Mouse (Mus musculus): ENCODE data around the gene Fam222a. TPM values are rescaled to one million over a fixed set of nuclear protein-coding genes. Genes with fewer than 3 reads are reported as not detected.
A peak's percentile ranks its signal among the peaks of the same experiment; 100 is the strongest.

Gene Fam222a
- under 1 TPM; 0.33 to 0.66 TPM for total RNA-seq (2021)
- long read RNA-seq, experiment 1 = 0 reads
- long read RNA-seq, experiment 2 = 0 reads

- DNase-seq (ENCODE audit: low spot score) = peak; percentile 30
These were observed at the start of gene Fam222a for GRCm38 (mm10) chr5:114567565-114568197. TSS of gene Fam222a (plus strand) at chr5:114568016.

GRCm38 (mm10) chr5:114528355-114528754 lies 39.5 kb upstream of the Fam222a start:
- DNase-seq (ENCODE audit: low spot score) = no peak

DNA sequence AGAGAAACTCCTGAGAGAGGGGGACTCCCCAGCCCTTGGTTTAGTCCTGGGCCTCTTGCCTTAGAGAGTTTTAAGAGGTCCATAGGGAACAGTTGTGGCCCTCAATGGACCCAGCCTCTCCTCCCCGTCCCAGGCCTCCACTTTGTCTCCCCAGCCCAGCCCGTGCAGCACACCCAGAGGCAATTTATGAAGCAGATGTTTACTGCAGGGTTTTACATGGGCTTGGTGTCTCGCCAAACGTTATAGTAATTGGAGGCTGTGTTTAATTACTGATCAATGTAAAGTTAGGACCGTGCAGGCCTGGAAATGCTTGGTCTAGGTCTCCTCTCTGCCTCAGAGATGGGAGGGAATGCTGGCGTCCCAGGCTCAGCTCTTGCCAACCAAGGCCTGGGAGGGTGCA lies 37.5 kb upstream of the Fam222a start:
- no peak for DNase-seq (ENCODE audit: low spot score)

DNA sequence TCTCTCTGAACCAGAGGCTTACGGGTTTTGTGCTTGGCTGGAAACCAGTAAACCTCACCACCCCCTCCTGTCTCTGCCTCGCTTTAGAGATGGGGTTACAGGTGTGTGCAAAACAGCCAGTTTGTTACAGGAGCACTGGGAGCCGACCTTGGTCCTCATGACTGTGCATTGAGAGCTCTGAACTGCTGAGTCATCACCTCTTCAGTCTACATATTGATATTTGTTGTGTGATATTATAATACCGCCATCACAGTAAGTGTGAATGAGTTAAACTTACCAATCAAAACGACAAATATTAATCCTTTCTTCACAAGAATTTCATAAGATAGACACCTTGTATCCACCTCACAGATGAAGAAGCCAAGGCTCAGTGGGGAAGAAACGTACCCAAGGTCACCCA lies 35.8 kb upstream of the Fam222a start:
- no peak for DNase-seq (ENCODE audit: low spot score)

GRCm38 (mm10) chr5:114537308-114538020 lies 30.4 kb upstream of the Fam222a start:
- no peak for DNase-seq (ENCODE audit: low spot score)

GRCm38 (mm10) chr5:114538021-114538405 lies 29.8 kb upstream of the Fam222a start:
- DNase-seq (ENCODE audit: low spot score) = no peak

GRCm38 (mm10) chr5:114538752-114539151 lies 29.1 kb upstream of the Fam222a start:
- no peak for DNase-seq (ENCODE audit: low spot score)

GRCm38 (mm10) chr5:114539766-114540165 lies 28.1 kb upstream of the Fam222a start:
- no peak for DNase-seq (ENCODE audit: low spot score)

- no peak for DNase-seq (ENCODE audit: low spot score)
These were observed 26.0 kb upstream of the Fam222a start for GRCm38 (mm10) chr5:114541656-114542445.

DNA sequence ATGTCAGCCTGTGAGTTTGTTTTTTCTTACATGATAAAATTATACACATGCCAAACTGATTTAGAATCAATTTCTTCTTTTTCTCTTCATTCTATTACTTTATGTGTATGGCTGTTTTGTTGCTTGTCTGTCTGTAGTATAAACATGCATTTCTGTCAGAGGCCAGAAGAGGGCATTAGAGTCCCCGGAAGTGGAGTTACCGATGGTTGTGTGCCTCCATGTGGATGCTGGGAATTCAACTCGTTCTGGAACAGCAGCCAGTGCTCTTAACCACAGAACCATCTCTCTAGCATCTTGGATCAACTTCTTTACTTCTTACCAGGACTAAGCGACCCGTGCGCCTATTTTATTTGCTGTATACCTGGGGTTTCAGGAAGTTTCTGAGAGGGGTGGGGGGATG lies 24.2 kb upstream of the Fam222a start:
- DNase-seq (ENCODE audit: low spot score) = no peak

GRCm38 (mm10) chr5:114544205-114544604 lies 23.6 kb upstream of the Fam222a start:
- no peak for DNase-seq (ENCODE audit: low spot score)

DNA sequence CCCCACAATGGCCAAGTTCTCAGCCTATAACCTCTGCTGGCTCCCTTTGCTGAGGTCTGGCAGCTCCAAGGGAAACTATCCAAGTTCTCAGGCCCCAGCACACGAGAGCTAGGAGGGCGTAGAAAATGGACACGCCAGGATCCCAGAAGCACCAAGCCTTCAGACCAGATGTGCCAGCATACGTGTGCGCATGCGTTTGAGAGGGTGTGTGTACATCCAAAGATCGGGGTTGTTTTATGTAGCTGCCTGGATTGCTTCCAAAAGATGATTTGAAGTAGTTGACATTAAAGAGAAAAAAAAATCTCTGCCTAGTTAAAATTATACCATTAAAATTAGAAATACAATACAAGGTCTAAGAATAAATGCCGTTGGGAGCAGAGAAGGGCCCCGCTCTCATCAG lies 22.7 kb upstream of the Fam222a start:
- no peak for DNase-seq (ENCODE audit: low spot score)

DNA sequence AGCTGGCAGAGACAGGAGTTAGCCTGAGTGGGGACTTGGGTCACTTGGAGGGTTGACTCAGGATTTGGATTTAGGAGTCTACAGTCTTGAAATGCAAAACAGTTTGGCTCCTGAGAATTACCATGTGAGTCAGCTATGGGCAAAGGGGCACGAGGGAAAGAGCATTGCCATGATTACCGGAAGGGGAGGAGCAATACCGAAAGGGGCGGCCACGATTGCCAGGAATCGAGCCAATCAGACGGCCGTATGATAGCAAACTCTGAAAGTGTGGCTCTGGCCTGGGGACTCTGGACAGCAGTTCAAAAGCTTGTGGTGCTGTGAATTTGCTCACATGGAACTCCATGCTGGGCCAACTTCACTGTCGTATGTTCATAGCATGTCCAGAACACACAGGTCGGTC lies 18.8 kb upstream of the Fam222a start:
- no peak for DNase-seq (ENCODE audit: low spot score)

DNA sequence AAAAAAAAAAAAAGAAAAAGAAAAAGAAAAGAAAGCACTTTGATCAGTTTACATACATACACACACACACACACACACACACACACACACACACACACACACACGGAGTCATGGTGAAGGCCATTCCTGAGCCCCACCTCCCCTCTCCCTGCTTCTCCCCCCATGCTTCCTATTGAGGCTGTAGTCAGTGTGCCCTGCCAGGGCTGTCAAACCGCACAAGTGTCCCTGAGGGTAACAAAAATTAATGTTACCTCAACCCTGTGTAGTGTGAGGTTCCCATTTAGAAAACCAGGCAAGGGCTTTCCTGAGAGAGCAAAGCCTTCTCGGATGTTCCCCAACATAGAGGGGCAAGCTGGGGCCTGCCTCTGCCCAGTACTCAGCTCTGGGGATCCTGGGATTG lies 18.0 kb upstream of the Fam222a start:
- no peak for DNase-seq (ENCODE audit: low spot score)

DNA sequence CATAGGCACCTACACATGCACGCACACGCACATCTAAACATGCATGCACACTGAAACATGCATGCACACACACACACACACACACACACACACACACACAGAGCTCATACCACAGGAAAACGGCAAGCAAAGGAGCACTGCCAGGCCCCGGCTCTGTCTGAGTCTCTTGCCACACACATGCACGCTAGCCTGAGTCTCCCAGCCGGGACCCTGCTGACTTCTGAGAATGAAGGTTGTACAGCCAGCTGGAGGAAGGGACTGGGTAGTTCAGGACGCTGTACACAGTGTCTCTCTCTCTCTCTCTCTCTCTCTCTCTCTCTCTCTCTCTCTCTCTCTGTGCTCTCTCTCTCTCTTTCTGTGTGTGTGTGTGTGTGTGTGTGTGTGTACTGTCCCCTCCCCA lies 17.4 kb upstream of the Fam222a start:
- DNase-seq (ENCODE audit: low spot score) = no peak

GRCm38 (mm10) chr5:114550886-114551492 lies 16.8 kb upstream of the Fam222a start:
- no peak for DNase-seq (ENCODE audit: low spot score)

DNA sequence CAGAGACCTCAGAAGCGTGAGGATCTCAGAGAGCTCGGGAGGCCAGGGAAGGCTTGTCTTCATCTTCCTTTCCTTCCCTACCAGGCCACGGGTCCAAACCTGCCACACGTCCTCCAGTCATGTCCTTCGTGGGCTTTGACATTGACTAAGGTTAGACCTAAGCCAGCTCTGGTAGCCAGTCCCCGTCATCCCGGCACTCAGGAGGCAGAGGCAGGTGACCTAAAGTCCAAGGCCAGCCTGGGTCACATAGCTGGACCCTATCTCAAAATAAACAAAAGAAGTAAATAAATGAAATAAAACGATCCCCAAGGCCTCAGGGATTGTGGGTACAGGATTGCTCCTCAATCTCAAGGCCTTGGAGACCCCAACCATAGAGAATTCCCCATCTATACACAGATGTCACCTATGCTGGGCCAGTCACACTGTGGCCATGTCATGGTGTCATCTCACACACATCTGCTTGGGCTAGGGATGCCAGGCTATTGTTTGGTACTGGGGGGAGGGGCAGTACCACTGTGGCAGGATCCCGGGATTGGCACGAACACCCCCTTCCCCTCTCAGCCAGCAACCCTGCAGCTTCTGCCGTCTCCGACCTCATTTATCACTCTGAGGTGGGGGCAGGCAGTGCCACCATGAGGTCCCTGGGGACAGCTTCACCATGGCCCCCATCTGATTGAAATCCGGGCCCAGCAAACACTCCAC lies 15.2 kb upstream of the Fam222a start:
- DNase-seq (ENCODE audit: low spot score) = no peak

- no peak for DNase-seq (ENCODE audit: low spot score)
These were observed 14.1 kb upstream of the Fam222a start for GRCm38 (mm10) chr5:114553706-114554105.

GRCm38 (mm10) chr5:114555424-114555823 lies 12.4 kb upstream of the Fam222a start:
- no peak for DNase-seq (ENCODE audit: low spot score)

- no peak for DNase-seq (ENCODE audit: low spot score)
These were observed 11.7 kb upstream of the Fam222a start for GRCm38 (mm10) chr5:114556109-114556508.

All from gastrocnemius, adult 18-20 months (tissue).